Mouse (Mus musculus): ENCODE measurements around the gene Rhox4a2. TPM values are rescaled to one million over a fixed set of nuclear protein-coding genes. Genes with fewer than 3 reads are reported as not detected.
"Not testable (repeated sequence)": the region's sequence is repeated elsewhere in the genome, so short reads cannot be mapped to it uniquely, and the experiment has no call there.

Gene Rhox4a2
- total RNA-seq (2014; rRNA removed), result not detected in 2 replicates
- not detected in 2 replicates for polyA plus RNA-seq (2012; rRNA removed)

DNA sequence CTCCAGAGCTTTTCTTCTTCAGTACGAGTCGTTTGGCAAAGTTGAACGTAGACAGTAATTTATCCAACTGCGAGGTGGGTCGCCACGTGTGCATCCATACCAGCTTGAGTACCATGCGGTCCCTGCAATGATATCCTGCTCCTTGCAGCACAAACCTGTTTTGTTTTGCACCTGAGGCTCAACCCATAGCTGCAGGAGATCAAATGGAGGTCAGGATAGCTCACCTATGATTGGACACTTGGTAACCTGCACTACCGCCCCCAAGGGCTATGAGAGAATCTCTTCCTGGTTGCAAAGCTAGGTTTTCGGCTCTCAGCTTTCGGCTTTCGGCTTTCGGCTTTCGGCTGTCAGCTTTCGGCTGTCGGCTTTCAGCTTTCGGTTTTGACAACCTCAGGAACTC lies at the start of gene Rhox4a2:
TSS of gene Rhox4a2 (plus strand) at position 301 of the 400 bp plus-strand sequence.
- not testable (repeated sequence) for H3K79me2 ChIP-seq (ENCODE audit: control insufficient read depth, insufficient read depth, low read length); H3K4me3 ChIP-seq (ENCODE audit: insufficient read depth, low read depth, low read length); H3K27ac ChIP-seq (replicated peaks; ENCODE audit: insufficient read depth, low read depth, low read length); H3K27me3 ChIP-seq (ENCODE audit: control insufficient read depth, insufficient read depth, low read length); DNase-seq (ENCODE audit: extremely low read depth, low read depth, low spot score); H3K4me1 ChIP-seq (ENCODE audit: control insufficient read depth, insufficient read depth, low read length); H3K36me3 ChIP-seq (ENCODE audit: control insufficient read depth, insufficient read depth, low read length); H3K9ac ChIP-seq (ENCODE audit: low read depth, low read length)
- WGBS, result 92% methylated on average over 8 of the region's 16 CpGs

- no CpG with 5 or more reads among the region's 1 CpGs for whole genome bisulfite sequencing
Observed at GRCm38 (mm10) chrX:37379728-37380127, 10.9 kb upstream of the Rhox4a2 start, which contains the start of gene Rhox3a2. Rhox3a2 (plus strand) TSS chrX:37380028.

DNA sequence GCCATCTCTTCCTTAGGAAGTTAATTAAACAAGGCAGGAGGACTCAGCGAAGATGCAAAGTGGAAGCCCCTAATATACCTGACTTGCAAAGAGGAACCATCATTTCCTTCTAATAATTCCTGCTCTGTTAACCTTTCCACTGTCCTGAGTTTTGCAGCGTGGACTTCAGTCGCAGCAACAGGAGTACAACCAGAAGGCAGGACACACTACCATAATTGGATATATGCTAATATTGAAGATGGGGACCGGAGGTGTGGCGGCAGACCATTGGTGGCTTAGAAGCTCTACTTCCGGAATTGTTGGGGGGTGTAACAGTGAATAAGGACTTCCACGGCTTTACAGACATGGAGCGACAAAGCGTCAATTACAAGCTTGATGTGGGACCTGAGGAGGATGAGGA lies 21.1 kb downstream of the Rhox4a2 start, which contains the start of gene Rhox2b:
TSS of gene Rhox2b (plus strand) at position 301 of the 400 bp plus-strand sequence.
- H3K9ac ChIP-seq (ENCODE audit: low read depth, low read length); H3K36me3 ChIP-seq (ENCODE audit: control insufficient read depth, insufficient read depth, low read length); H3K79me2 ChIP-seq (ENCODE audit: control insufficient read depth, insufficient read depth, low read length); H3K4me1 ChIP-seq (ENCODE audit: control insufficient read depth, insufficient read depth, low read length); DNase-seq (ENCODE audit: extremely low read depth, low read depth, low spot score); H3K27me3 ChIP-seq (ENCODE audit: control insufficient read depth, insufficient read depth, low read length); H3K4me3 ChIP-seq (ENCODE audit: insufficient read depth, low read depth, low read length); H3K27ac ChIP-seq (replicated peaks; ENCODE audit: insufficient read depth, low read depth, low read length): not testable (repeated sequence)
- no CpG with 5 or more reads among the region's 9 CpGs for WGBS

More at GRCm38 (mm10) chrX:37379728-37380127, 10.9 kb upstream of the Rhox4a2 start, which contains the start of gene Rhox3a2:
- H3K27ac ChIP-seq (replicated peaks; ENCODE audit: insufficient read depth, low read depth, low read length); DNase-seq (ENCODE audit: extremely low read depth, low read depth, low spot score); H3K9ac ChIP-seq (ENCODE audit: low read depth, low read length); H3K4me3 ChIP-seq (ENCODE audit: insufficient read depth, low read depth, low read length); H3K79me2 ChIP-seq (ENCODE audit: control insufficient read depth, insufficient read depth, low read length); H3K27me3 ChIP-seq (ENCODE audit: control insufficient read depth, insufficient read depth, low read length); H3K4me1 ChIP-seq (ENCODE audit: control insufficient read depth, insufficient read depth, low read length); H3K36me3 ChIP-seq (ENCODE audit: control insufficient read depth, insufficient read depth, low read length): not testable (repeated sequence)

DNA sequence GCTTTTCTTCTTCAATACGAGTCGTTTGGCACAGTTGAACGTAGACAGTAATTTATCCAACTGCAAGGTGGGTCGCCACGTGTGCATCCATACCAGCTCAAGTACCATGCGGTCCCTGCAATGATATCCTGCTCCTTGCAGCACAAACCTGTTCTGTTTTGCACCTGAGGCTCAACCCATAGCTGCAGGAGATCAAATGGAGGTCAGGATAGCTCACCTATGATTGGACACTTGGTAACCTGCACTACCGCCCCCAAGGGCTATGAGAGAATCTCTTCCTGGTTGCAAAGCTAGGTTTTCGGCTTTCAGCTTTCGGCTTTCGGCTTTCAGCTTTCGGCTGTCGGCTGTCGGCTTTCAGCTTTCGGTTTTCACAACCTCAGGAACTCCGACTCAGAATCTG lies 41.5 kb downstream of the Rhox4a2 start, which contains the start of gene Rhox4b:
TSS of gene Rhox4b (plus strand) at position 301 of the 400 bp plus-strand sequence.
- not testable (repeated sequence) for H3K36me3 ChIP-seq (ENCODE audit: control insufficient read depth, insufficient read depth, low read length); H3K27ac ChIP-seq (replicated peaks; ENCODE audit: insufficient read depth, low read depth, low read length); H3K9ac ChIP-seq (ENCODE audit: low read depth, low read length); H3K79me2 ChIP-seq (ENCODE audit: control insufficient read depth, insufficient read depth, low read length); DNase-seq (ENCODE audit: extremely low read depth, low read depth, low spot score); H3K27me3 ChIP-seq (ENCODE audit: control insufficient read depth, insufficient read depth, low read length); H3K4me3 ChIP-seq (ENCODE audit: insufficient read depth, low read depth, low read length); H3K4me1 ChIP-seq (ENCODE audit: control insufficient read depth, insufficient read depth, low read length)
- WGBS, result 89% methylated on average over 14 of the region's 15 CpGs

Other genes with a start within 250 kb of the Rhox4a2 start
- gene Akap14, start 222.0 kb upstream of the Rhox4a2 start, total RNA-seq (2014; rRNA removed), result not detected in 2 replicates
- gene Akap14, start 222.0 kb upstream of the Rhox4a2 start, polyA plus RNA-seq (2012; rRNA removed), result not detected in 2 replicates
- 297 and 311 TPM in 2 replicates for gene Ndufa1, start 199.7 kb upstream of the Rhox4a2 start, total RNA-seq (2014; rRNA removed)
- gene Ndufa1, start 199.7 kb upstream of the Rhox4a2 start, polyA plus RNA-seq (2012; rRNA removed), result 260 and 276 TPM in 2 replicates
- 0.87 and 1.1 TPM in 2 replicates for gene Rnf113a1, start 199.6 kb upstream of the Rhox4a2 start, total RNA-seq (2014; rRNA removed)
- gene Rnf113a1, start 199.6 kb upstream of the Rhox4a2 start, polyA plus RNA-seq (2012; rRNA removed), result 1.4 and 1.7 TPM in 2 replicates
- gene Gm9, start 179.8 kb upstream of the Rhox4a2 start, total RNA-seq (2014; rRNA removed), result not detected in 2 replicates
- gene Gm9, start 179.8 kb upstream of the Rhox4a2 start, polyA plus RNA-seq (2012; rRNA removed), result not detected in 2 replicates
- not detected in 2 replicates for gene Rhox1, start 168.6 kb upstream of the Rhox4a2 start, total RNA-seq (2014; rRNA removed)
- not detected in 2 replicates for gene Rhox1, start 168.6 kb upstream of the Rhox4a2 start, polyA plus RNA-seq (2012; rRNA removed)
- gene Rhox2a, start 145.9 kb upstream of the Rhox4a2 start, total RNA-seq (2014; rRNA removed), result not detected in 2 replicates
- not detected in 2 replicates for gene Rhox2a, start 145.9 kb upstream of the Rhox4a2 start, polyA plus RNA-seq (2012; rRNA removed)
- not detected in 2 replicates for gene Rhox3a, start 140.9 kb upstream of the Rhox4a2 start, total RNA-seq (2014; rRNA removed)
- gene Rhox3a, start 140.9 kb upstream of the Rhox4a2 start, polyA plus RNA-seq (2012; rRNA removed), result not detected in 2 replicates
- not detected in 2 replicates for gene Rhox4a, start 125.5 kb upstream of the Rhox4a2 start, total RNA-seq (2014; rRNA removed)
- not detected in 2 replicates for gene Rhox4a, start 125.5 kb upstream of the Rhox4a2 start, polyA plus RNA-seq (2012; rRNA removed)
- not detected in 2 replicates for gene Rhox3a2, start 10.8 kb upstream of the Rhox4a2 start, total RNA-seq (2014; rRNA removed)
- gene Rhox3a2, start 10.8 kb upstream of the Rhox4a2 start, polyA plus RNA-seq (2012; rRNA removed), result not detected in 2 replicates
- gene Rhox2b, start 21.2 kb downstream of the Rhox4a2 start, total RNA-seq (2014; rRNA removed), result not detected in 2 replicates
- not detected in 2 replicates for gene Rhox2b, start 21.2 kb downstream of the Rhox4a2 start, polyA plus RNA-seq (2012; rRNA removed)
- not detected in 2 replicates for gene Rhox4b, start 41.6 kb downstream of the Rhox4a2 start, total RNA-seq (2014; rRNA removed)
- gene Rhox4b, start 41.6 kb downstream of the Rhox4a2 start, polyA plus RNA-seq (2012; rRNA removed), result not detected in 2 replicates
- not detected in 2 replicates for gene Rhox2c, start 62.8 kb downstream of the Rhox4a2 start, total RNA-seq (2014; rRNA removed)
- gene Rhox2c, start 62.8 kb downstream of the Rhox4a2 start, polyA plus RNA-seq (2012; rRNA removed), result not detected in 2 replicates
- not detected in 2 replicates for gene Rhox3c, start 67.7 kb downstream of the Rhox4a2 start, total RNA-seq (2014; rRNA removed)
- gene Rhox3c, start 67.7 kb downstream of the Rhox4a2 start, polyA plus RNA-seq (2012; rRNA removed), result not detected in 2 replicates
- gene Rhox4c, start 89.5 kb downstream of the Rhox4a2 start, total RNA-seq (2014; rRNA removed), result not detected in 2 replicates
- not detected in 2 replicates for gene Rhox4c, start 89.5 kb downstream of the Rhox4a2 start, polyA plus RNA-seq (2012; rRNA removed)
- gene Rhox2d, start 102.6 kb downstream of the Rhox4a2 start, total RNA-seq (2014; rRNA removed), result not detected in 2 replicates
- gene Rhox2d, start 102.6 kb downstream of the Rhox4a2 start, polyA plus RNA-seq (2012; rRNA removed), result not detected in 2 replicates
- gene Rhox4d, start 123.5 kb downstream of the Rhox4a2 start, total RNA-seq (2014; rRNA removed), result not detected in 2 replicates
- gene Rhox4d, start 123.5 kb downstream of the Rhox4a2 start, polyA plus RNA-seq (2012; rRNA removed), result not detected in 2 replicates
- not detected in 2 replicates for gene Rhox2e, start 139.6 kb downstream of the Rhox4a2 start, total RNA-seq (2014; rRNA removed)
- gene Rhox2e, start 139.6 kb downstream of the Rhox4a2 start, polyA plus RNA-seq (2012; rRNA removed), result not detected in 2 replicates
- gene Rhox3e, start 151.2 kb downstream of the Rhox4a2 start, total RNA-seq (2014; rRNA removed), result not detected in 2 replicates
- gene Rhox3e, start 151.2 kb downstream of the Rhox4a2 start, polyA plus RNA-seq (2012; rRNA removed), result not detected in 2 replicates
- gene Rhox4e, start 166.6 kb downstream of the Rhox4a2 start, total RNA-seq (2014; rRNA removed), result not detected in 2 replicates
- not detected in 2 replicates for gene Rhox4e, start 166.6 kb downstream of the Rhox4a2 start, polyA plus RNA-seq (2012; rRNA removed)
- gene Rhox2f, start 180.6 kb downstream of the Rhox4a2 start, total RNA-seq (2014; rRNA removed), result not detected in 2 replicates
- not detected in 2 replicates for gene Rhox2f, start 180.6 kb downstream of the Rhox4a2 start, polyA plus RNA-seq (2012; rRNA removed)
- not detected in 2 replicates for gene Rhox3f, start 190.1 kb downstream of the Rhox4a2 start, total RNA-seq (2014; rRNA removed)
- not detected in 2 replicates for gene Rhox3f, start 190.1 kb downstream of the Rhox4a2 start, polyA plus RNA-seq (2012; rRNA removed)
- gene Rhox4f, start 216.9 kb downstream of the Rhox4a2 start, total RNA-seq (2014; rRNA removed), result not detected in 2 replicates
- gene Rhox4f, start 216.9 kb downstream of the Rhox4a2 start, polyA plus RNA-seq (2012; rRNA removed), result not detected in 2 replicates
- gene Rhox3g, start 237.8 kb downstream of the Rhox4a2 start, total RNA-seq (2014; rRNA removed), result not detected in 2 replicates
- not detected in 2 replicates for gene Rhox3g, start 237.8 kb downstream of the Rhox4a2 start, polyA plus RNA-seq (2012; rRNA removed)